Mouse (Mus musculus) effector memory CD4-positive, alpha-beta T cell, adult 7 months (primary cell): ENCODE measurements around the gene Eif2s3x. TPM values are rescaled to one million over a fixed set of nuclear protein-coding genes. Genes with fewer than 3 reads are reported as not detected.

Experiments
- polyA plus RNA-seq: library from polyadenylated mRNA; unstranded; fragments of 100-300 nt; shearing (Covaris generic); gene quantifications from one replicate; pipeline ENCODE4 v1.2.1, GENCODE M21; 2017

Eif2s3x gene
- 49.0 TPM for polyA plus RNA-seq

GRCm38 (mm10) chrX:94212597-94213321 lies at the start of gene Eif2s3x:
TSS of gene Eif2s3x (minus strand) at chrX:94212862.

GRCm38 (mm10) chrX:94234532-94235189 lies 22.0 kb upstream of the Eif2s3x start, which contains the start of gene Klhl15:
TSS of gene Klhl15 (plus strand) at chrX:94234599.

Other genes starting within 250 kb of the Eif2s3x start
- gene AU015836, start 244.2 kb downstream of the Eif2s3x start, polyA plus RNA-seq, result not detected
- 47.0 TPM for gene Zfx, start 89.2 kb downstream of the Eif2s3x start, polyA plus RNA-seq
- 15.3 TPM for gene Klhl15, start 21.7 kb upstream of the Eif2s3x start, polyA plus RNA-seq
- not detected for gene Fam90a1b, start 153.9 kb upstream of the Eif2s3x start, polyA plus RNA-seq
- gene Apoo, start 154.3 kb upstream of the Eif2s3x start, polyA plus RNA-seq, result 15.8 TPM